Mouse (Mus musculus): ENCODE measurements around the gene Tmem210. TPM values are rescaled to one million over a fixed set of nuclear protein-coding genes. Genes with fewer than 3 reads are reported as not detected.
A peak's percentile ranks its signal among the peaks of the same experiment; 100 is the strongest.
"Not testable (repeated sequence)": the region's sequence is repeated elsewhere in the genome, so short reads cannot be mapped to it uniquely, and the experiment has no call there.

Gene Tmem210
- total RNA-seq (2022): not detected

DNA sequence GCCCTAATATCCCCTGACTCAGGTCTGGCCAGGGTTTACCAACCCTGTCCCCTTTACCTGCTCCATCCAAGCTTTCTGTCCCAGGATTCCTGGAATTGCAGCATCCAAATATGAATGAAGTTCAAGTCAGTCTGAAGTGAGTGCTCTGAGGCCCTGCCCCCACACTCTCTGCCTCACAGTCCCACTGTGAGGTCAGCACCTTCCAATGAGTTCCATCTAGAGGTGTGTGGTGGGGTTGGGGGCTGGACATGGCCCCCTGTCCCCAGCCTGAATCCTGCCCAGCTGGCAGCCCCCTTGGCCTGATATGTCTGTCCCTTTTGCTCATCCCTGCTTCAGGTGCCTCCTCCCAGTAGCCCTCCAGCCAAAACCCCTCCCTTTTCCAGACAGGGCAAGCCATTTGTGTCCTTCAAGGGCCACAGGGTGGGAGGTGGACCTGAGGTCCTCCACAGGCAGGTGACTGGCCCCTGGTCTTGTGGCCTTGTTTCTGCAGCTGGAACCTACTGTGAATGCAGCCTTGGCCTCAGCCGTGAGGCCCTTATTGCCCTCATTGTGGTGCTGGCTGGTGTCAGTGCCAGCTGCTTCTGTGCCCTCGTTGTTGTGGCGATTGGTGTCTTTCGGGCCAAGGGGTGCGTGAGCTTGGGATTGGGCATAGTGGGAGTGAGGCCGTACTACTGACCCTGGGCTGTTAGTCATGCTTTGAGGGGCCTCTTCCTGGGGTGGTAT, at the start of gene Tmem210:
Tmem210 (plus strand) TSS at position 219 of the 723 bp plus-strand sequence.
- DNase-seq (ENCODE audit: low spot score in 2 of 2): no peak

DNA sequence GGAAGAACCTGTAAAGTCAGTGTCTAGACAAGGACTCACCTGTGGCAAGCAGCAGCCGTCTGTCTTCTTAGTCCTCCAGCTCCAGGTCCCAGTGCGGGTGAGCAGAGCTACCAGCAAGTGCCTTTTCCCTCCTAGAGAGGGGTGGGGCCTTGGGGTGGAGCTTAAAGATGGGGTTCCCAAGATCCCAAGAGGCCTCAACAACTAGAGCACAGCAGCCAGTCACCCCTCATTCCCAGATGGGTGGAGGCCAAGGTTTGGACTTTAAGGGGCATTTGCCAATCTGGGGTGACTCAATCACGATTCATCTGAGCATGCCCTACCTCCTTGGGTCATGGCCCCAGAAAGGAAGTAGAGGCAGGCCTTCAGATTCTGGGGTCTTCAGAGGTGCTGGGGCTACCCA, 48.2 kb upstream of the Tmem210 start:
- no peak for DNase-seq (ENCODE audit: low spot score in 2 of 2)

GRCm38 (mm10) chr2:25240310-25240709, 47.6 kb upstream of the Tmem210 start:
- no peak for DNase-seq (ENCODE audit: low spot score in 2 of 2)

GRCm38 (mm10) chr2:25240723-25241437, 47.1 kb upstream of the Tmem210 start:
- peak; percentile 60 to 64 for DNase-seq (ENCODE audit: low spot score in 2 of 2)

GRCm38 (mm10) chr2:25241438-25241775, 46.5 kb upstream of the Tmem210 start:
- no peak for DNase-seq (ENCODE audit: low spot score in 2 of 2)

DNA sequence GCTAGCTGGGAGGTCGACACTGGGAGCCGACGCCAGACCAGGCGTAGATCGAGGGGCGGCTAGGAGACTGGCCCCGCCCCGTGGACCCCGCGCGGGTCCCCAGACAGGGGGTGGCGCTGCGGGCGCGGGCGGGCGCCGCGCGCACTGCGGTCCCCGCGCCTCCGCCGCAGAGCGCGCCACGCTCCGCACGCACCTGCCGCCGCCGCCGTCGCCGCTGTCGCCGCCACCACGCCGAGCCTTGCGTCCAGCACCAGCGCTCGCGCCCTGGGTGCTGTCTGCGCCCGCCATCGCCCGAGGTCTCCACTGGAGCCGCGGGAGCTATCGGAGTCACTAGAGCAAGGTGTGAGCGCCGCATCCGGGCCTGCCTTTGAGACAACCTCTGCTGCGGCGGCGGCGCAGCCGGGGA, 45.8 kb upstream of the Tmem210 start, which contains the start of the genes Rnf208 and Cysrt1:
Rnf208 (plus strand) TSS at position 155 of the 406 bp plus-strand sequence.
Cysrt1 (minus strand) TSS at position 352 of the 406 bp plus-strand sequence.
- DNase-seq (ENCODE audit: low spot score in 2 of 2): no peak

- DNase-seq (ENCODE audit: low spot score in 2 of 2): no peak
Observed at GRCm38 (mm10) chr2:25243342-25243741, 44.6 kb upstream of the Tmem210 start.

DNA sequence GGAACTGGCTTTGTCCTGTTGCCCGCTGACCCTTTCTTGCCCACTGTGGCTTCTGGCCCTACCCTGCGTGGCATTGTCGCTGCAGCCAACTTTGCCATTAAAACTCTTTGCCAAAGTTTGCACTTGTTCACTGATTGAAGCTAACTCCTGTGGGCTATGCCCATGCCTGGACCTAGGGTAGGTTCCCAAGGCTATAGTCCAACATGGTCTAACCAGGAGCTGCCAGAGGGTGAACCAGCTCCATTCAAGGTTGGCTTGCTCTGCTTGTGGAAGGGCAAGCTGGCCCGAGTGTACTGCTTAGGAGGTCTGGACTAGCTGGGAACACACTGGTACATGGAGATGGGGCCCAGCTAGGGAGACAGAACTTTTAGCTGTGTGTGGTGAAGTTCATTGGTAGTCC, 43.8 kb upstream of the Tmem210 start:
- DNase-seq (ENCODE audit: low spot score in 2 of 2): no peak

DNA sequence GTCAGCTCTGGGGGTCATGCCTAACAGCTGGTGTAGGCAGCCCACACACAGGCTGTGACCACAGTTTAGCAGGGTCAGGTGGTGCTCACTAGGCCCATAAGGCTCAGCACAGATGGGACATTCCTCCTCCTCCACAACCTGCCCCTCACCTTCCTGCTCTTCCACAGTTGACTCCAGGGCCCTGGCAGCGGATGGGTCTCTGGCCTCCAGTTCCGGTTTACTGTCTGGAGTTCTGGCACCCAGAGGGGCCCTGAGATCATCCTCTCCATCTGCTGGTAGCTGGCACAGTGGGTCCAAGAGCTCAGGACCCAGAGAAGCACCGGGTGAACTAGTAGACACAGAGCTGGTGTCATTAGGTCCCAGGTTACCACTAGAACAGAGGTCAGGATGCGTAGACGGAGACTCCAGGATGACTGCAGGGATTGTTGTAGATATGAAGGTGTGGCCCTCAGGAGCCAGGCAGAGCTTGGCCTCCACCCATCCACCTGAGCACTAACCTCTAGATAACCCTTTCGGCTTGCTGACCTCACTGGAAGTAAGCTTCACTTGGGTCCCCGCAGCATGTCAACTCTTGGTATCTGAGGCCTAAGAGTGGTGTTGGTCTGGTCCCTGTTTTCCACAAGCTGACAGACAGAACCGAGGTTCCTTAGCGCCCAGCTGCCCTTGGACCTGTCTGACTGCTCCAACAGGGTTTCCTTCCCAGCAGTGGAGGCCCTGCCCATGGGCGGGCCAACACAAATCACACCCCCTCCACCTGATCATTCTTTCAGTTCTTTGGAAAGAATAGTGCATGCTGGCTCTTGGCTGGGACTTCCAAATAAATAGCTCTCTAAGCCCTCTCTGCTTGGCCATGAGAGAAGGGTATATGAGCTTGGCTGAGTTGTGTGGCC, 41.5 kb upstream of the Tmem210 start, which contains the start of gene AL732309.1:
AL732309.1 (minus strand) TSS at position 681 of the 890 bp plus-strand sequence.
- DNase-seq (ENCODE audit: low spot score in 2 of 2): no peak

DNA sequence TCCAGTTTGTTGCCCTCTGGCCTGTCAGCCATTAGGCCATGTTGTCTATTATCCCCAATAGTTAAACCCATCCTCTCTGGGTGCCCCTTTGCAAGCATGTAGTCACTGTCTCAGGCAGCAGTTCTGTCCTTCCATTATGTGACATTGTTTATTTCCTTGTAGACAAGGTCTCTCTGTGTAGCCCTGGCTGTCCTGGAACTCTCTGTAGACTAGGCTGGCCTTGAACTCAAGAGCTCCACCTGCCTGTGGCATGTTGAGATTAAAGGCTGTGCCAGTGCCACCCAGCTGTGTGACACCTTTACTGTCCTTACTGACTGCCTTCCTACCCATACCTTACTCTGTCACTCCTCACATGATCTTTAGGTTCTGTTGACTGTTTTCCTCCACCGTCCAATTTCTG, 35.6 kb upstream of the Tmem210 start:
- no peak for DNase-seq (ENCODE audit: low spot score in 2 of 2)

- peak in 1 of 2 experiments; percentile 78 for DNase-seq (ENCODE audit: low spot score in 2 of 2)
Observed at GRCm38 (mm10) chr2:25255284-25255779, 32.6 kb upstream of the Tmem210 start, which contains the start of gene Tmem203. TSS of gene Tmem203 (plus strand) at chr2:25255439.

DNA sequence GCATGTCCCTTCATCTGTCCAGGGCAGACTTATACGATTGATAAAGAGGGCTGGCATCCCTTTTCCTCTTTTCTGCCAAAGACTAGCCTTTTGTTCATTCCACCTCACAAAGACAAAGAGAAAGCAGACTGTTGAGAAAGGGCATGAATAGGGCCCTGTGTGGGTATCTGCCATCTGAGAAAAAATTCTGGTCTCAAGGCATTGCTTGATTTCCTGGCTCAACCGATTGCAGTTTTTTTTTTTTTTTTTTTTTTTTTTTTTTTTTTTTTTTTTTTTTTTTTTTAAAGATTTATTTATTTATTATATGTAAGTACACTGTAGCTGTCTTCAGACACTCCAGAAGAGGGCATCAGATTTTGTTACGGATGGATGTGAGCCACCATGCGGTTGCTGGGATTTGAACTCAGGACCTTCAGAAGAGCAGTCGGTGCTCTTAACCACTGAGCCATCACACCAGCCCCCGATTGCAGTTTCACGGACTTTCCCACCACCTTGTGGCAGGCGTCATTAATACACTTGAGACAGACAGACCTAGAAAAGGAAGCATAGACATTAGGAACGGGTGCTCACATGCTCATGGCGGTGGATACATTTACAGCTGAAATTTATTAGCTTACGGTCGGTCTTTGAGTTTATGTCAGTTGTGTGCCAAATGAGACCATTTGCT, 31.4 kb upstream of the Tmem210 start:
- DNase-seq (ENCODE audit: low spot score in 2 of 2): not testable (repeated sequence)

DNA sequence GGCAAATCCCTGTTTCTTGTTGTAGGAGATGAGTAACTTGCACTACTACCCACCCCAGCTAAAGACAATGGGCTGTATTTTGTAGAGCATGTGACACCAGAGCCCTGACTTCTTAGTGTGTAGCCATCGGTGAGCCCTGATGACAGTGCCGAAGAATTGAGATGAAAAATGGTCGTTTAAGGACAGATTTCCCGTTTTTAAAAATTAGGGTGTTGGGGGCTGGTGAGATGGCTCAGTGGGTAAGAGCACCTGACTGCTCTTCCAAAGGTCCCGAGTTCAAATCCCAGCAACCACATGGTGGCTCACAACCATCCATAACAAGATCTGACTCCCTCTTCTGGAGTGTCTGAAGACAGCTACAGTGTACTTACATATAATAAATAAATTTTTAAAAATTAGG, 30.7 kb upstream of the Tmem210 start:
- DNase-seq (ENCODE audit: low spot score in 2 of 2): not testable (repeated sequence)

GRCm38 (mm10) chr2:25258887-25259286, 29.1 kb upstream of the Tmem210 start:
- no peak for DNase-seq (ENCODE audit: low spot score in 2 of 2)

DNA sequence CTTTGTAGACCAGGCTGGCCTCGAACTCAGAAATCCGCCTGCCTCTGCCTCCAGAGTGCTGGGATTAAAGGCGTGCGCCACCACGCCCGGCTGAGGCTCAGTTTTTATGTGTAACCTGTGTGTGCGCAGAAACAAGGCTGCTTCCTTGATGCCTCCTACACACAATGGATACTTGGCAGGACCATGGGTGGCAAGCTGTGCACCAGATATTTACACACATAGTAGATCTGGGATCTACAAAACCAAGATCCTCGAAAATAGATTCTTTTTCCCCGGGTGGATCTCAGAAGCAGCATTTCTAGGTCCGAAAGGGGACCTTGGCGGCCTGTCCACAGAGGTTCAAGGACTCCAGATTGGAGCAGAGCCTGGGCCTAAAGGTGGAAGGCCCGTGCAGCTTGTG, 26.1 kb upstream of the Tmem210 start:
- peak in 1 of 2 experiments; percentile 47 for DNase-seq (ENCODE audit: low spot score in 2 of 2)

DNA sequence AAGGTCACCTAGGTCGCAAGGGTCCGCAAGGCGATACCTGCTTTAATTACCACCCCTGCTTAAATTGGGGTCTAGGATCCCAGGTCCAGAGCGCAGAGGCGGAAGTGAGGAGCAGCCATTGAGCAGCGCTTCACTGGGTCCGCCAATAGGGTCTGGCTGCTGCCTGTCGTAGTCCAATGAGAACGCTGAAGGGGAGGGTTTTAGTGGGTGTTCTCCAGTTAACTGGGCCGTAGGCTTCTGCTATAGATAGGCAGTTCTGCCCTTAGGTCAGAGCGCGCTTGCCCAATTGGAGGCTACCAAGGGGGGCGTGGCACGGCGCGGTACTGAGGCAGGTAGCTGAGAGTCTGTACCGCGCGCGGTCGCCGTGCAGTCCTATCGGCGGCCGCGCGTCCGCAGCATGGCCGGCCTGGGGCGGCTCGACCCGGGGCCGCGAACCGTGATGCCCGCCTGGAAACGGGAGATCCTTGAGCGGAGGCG, 25.6 kb upstream of the Tmem210 start, which contains the start of gene Tprn:
Tprn (plus strand) TSS at position 328 of the 477 bp plus-strand sequence.
- peak; percentile 94 to 97 for DNase-seq (ENCODE audit: low spot score in 2 of 2)

- no peak for DNase-seq (ENCODE audit: low spot score in 2 of 2)
Observed at GRCm38 (mm10) chr2:25262795-25263622, 24.9 kb upstream of the Tmem210 start.

- DNase-seq (ENCODE audit: low spot score in 2 of 2): no peak
Observed at GRCm38 (mm10) chr2:25263623-25264285, 24.2 kb upstream of the Tmem210 start.

DNA sequence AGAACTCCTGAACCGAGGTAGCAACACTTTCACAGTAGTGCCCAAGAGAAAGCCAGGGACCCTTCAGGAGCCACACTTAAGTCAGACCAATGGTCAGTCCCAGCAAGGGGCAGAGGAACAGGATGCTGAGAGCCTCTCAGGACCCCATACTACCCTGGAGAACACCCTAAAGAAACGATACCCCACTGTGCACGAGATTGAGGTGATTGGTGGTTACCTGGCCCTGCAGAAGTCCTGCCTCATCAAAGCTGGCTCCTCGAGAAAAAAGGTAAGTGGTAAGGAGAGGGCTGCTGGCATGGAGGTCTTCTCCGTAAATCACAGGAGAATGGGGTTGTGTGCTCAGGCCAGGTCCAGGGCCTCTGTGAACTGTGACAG, 23.7 kb upstream of the Tmem210 start:
- DNase-seq (ENCODE audit: low spot score in 2 of 2): no peak

Measured in layer of hippocampus, adult 8-10 months (tissue).